Mouse (Mus musculus) embryo, embryonic 11 days (tissue): ENCODE measurements around the gene Cic.
"Not testable (repeated sequence)": the region's sequence is repeated elsewhere in the genome, so short reads cannot be mapped to it uniquely, and the experiment has no call there.

Experiments
- DNase-seq: peaks from one replicate; pipeline ENCODE4 v3.0.0-alpha.2; 2015

Gene Cic

GRCm38 (mm10) chr7:25244562-25245369 lies 22.7 kb upstream of the Cic start:
- DNase-seq = no peak

- no peak for DNase-seq
These were observed 21.3 kb upstream of the Cic start for GRCm38 (mm10) chr7:25246079-25246758.

- no peak for DNase-seq
These were observed 20.8 kb upstream of the Cic start for GRCm38 (mm10) chr7:25246759-25247137.

- DNase-seq = no peak
These were observed 20.0 kb upstream of the Cic start for GRCm38 (mm10) chr7:25247498-25247897.

- peak; percentile 63 for DNase-seq
These were observed 19.4 kb upstream of the Cic start for GRCm38 (mm10) chr7:25248018-25248647.

- peak; percentile 66 for DNase-seq
These were observed 18.6 kb upstream of the Cic start for GRCm38 (mm10) chr7:25248846-25249313.

- peak; percentile 93 for DNase-seq
These were observed 18.0 kb upstream of the Cic start for GRCm38 (mm10) chr7:25249314-25250140.

GRCm38 (mm10) chr7:25250141-25250972 lies 17.1 kb upstream of the Cic start, which contains the start of gene Erf:
TSS of gene Erf (minus strand) at chr7:25250761.
- peak; percentile 95 for DNase-seq

- peak; percentile 81 for DNase-seq
These were observed 16.3 kb upstream of the Cic start for GRCm38 (mm10) chr7:25251071-25251791.

GRCm38 (mm10) chr7:25251822-25252221 lies 15.7 kb upstream of the Cic start:
- DNase-seq = no peak

- DNase-seq = no peak
These were observed 5.6 kb upstream of the Cic start for GRCm38 (mm10) chr7:25261896-25262295.

GRCm38 (mm10) chr7:25263968-25264870 lies 3.3 kb upstream of the Cic start:
- no peak for DNase-seq

GRCm38 (mm10) chr7:25265743-25266142 lies 1.8 kb upstream of the Cic start:
- DNase-seq = not testable (repeated sequence)

GRCm38 (mm10) chr7:25266180-25266962 lies 1.1 kb upstream of the Cic start:
- no peak for DNase-seq

- peak; percentile 100 for DNase-seq
These were observed 403 bp downstream of the Cic start for GRCm38 (mm10) chr7:25267751-25268463.

GRCm38 (mm10) chr7:25268588-25268987 lies 1.1 kb downstream of the Cic start:
- DNase-seq = no peak

GRCm38 (mm10) chr7:25269029-25269428 lies 1.5 kb downstream of the Cic start:
- no peak for DNase-seq

GRCm38 (mm10) chr7:25269545-25270271 lies 2.2 kb downstream of the Cic start:
- DNase-seq = no peak
